Mouse (Mus musculus) limb, embryonic 11.5 days (tissue): ENCODE results near the gene 0610037L13Rik. TPM values are rescaled to one million over a fixed set of nuclear protein-coding genes. Genes with fewer than 3 reads are reported as not detected.

Source experiments
- ATAC-seq: fragments of 200-750 bp; cut with Nextera tagmentation; 2 replicates; pipeline ENCODE4 v1.8.0; 2017; ENCODE audit warnings: low read depth; ENCODE audit not compliant: insufficient number of reproducible peaks, low FRiP score, low TSS enrichment
- DNase-seq: peaks from one replicate; pipeline ENCODE4 v3.0.0-alpha.2; 2015; ENCODE audit warnings: low spot score
- H3K27ac ChIP-seq: fragments of 300-500 bp; sonication (generic); replicated peaks from 2 replicates; pipeline ENCODE4 v1.5.1; 2014; ENCODE audit warnings: low read depth, mild to moderate bottlenecking, low read length
- H3K27me3 ChIP-seq: fragments of 300-500 bp; sonication (generic); 2 replicates; pipeline ENCODE4 v1.6.1; 2014; ENCODE audit warnings: mild to moderate bottlenecking, low read length, mixed read lengths; ENCODE audit not compliant: control insufficient read depth, insufficient read depth
- H3K36me3 ChIP-seq: fragments of 300-500 bp; sonication (generic); 2 replicates; pipeline ENCODE4 v1.6.1; 2014; ENCODE audit warnings: mild to moderate bottlenecking, low read length, moderate library complexity, mixed read lengths; ENCODE audit not compliant: control insufficient read depth, insufficient read depth
- H3K4me1 ChIP-seq: fragments of 300-500 bp; sonication (generic); 2 replicates; pipeline ENCODE4 v1.6.1; 2014; ENCODE audit warnings: low read length, mixed read lengths; ENCODE audit not compliant: control insufficient read depth, insufficient read depth
- H3K4me2 ChIP-seq: fragments of 300-500 bp; sonication (generic); 2 replicates; pipeline ENCODE4 v1.6.1; 2014; ENCODE audit warnings: low read depth, mild to moderate bottlenecking, moderate library complexity; ENCODE audit not compliant: severe bottlenecking
- H3K4me3 ChIP-seq: fragments of 300-500 bp; sonication (generic); 2 replicates; pipeline ENCODE4 v1.5.1; 2014; ENCODE audit warnings: low read depth, low read length
- H3K9ac ChIP-seq: fragments of 300-500 bp; sonication (generic); 2 replicates; pipeline ENCODE4 v1.6.1; 2014; ENCODE audit warnings: mild to moderate bottlenecking, low read length
- H3K9me3 ChIP-seq: fragments of 300-500 bp; sonication (generic); 2 replicates; pipeline ENCODE4 v1.6.1; 2016; ENCODE audit warnings: low read length; ENCODE audit not compliant: control insufficient read depth
- WGBS: fragments of 180-500 bp; shearing (Covaris S2); extraction: QIAGEN DNeasy Blood & Tissue Kit; methylation state at CpG from one replicate; pipeline ENCODE4 v1.1.7; 2014; 5-methylcytosine and 5-hydroxymethylcytosine counted together
- polyA plus RNA-seq: library from polyadenylated mRNA; unstranded; fragments of >200 nt; fragmentation: Nextera tagmentation; extraction: Ambion mirVana; gene quantifications from 2 replicates; pipeline ENCODE4 v1.2.1, GENCODE M21; 2014

0610037L13Rik gene
- polyA plus RNA-seq, 1 experiment from 2014 or later = 130 TPM

DNA sequence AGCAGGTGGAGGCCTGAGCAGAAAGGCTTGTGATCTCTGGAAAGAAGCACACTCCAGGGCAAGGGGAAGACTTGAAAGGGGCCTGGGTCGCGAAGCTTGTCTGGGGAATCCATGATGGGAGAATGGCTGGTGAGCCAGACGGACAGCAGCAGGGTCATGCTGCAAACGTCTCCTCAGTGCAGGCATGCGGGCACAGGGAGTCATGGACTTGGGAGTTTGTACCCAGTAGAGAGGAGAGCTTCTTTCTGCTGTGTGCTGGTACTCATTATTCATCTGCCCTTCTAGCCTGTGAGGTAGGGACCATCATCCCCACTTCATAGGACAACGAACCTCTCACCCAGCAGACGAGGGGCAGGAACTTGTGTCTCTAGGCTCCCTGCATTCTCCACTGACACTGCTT is 35.8 kb upstream of the 0610037L13Rik start:
- no peaks in the 10 kb centered on the region for H3K4me1 ChIP-seq
- DNase-seq = no peak
- WGBS = 89% methylated on average over 7 of the region's 7 CpGs
- no peaks in the 10 kb centered on the region; the same call in 1 of the 2 replicates for H3K36me3 ChIP-seq
- H3K9ac ChIP-seq = no peak overlapping the region
- no peak overlapping the region for H3K4me2 ChIP-seq
- no peaks in the 10 kb centered on the region for H3K27me3 ChIP-seq
- no peak overlapping the region for H3K27ac ChIP-seq
- no peak for ATAC-seq
- no peak overlapping the region for H3K4me3 ChIP-seq
- no peaks in the 10 kb centered on the region for H3K9me3 ChIP-seq

- DNase-seq = no peak
- 80% methylated on average over 11 of the region's 11 CpGs for WGBS
- no peaks in the 10 kb centered on the region for H3K4me1 ChIP-seq
These were observed 32.5 kb upstream of the 0610037L13Rik start for GRCm38 (mm10) chr4:107856958-107857686.

DNA sequence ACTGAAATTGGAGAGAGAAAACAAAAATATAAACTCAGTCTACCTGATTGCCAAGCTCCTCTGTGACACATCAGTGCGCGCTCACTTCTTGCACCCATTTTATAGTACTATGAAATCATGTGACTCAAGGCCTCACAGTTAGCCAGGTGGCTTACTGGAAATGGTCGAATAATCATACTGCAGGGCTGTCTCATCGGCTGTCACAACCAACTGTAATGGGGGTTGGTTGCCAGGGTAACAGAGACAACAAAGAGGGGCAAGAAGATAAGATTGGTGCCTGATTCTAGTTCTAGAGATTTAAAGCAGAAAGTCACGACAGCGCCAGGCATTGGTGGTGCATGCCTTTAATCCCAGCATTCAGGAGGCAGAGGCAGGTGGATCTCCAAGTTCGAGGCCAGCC is 30.6 kb upstream of the 0610037L13Rik start:
- DNase-seq (no peak), ATAC-seq (no peak)
- Histone ChIP-seq H3K9me3 (no peaks in the 10 kb centered on the region), H3K9ac (no peak overlapping the region), H3K4me3 (no peak overlapping the region), H3K27ac (no peak overlapping the region), H3K4me1 (no peaks in the 10 kb centered on the region), H3K27me3 (no peaks in the 10 kb centered on the region), H3K36me3 (no peaks in the 10 kb centered on the region; the same call in 1 of the 2 replicates), H3K4me2 (no peak overlapping the region)
- WGBS = 93% methylated on average over 7 of the region's 7 CpGs

More at GRCm38 (mm10) chr4:107856958-107857686, 32.5 kb upstream of the 0610037L13Rik start:
- H3K36me3 ChIP-seq = no peaks in the 10 kb centered on the region; the same call in 1 of the 2 replicates
- H3K9me3 ChIP-seq = no peaks in the 10 kb centered on the region
- no peak overlapping the region for H3K9ac ChIP-seq
- no peak overlapping the region for H3K4me2 ChIP-seq
- no peak overlapping the region for H3K4me3 ChIP-seq
- no peaks in the 10 kb centered on the region for H3K27me3 ChIP-seq
- no peak overlapping the region for H3K27ac ChIP-seq
- no peak for ATAC-seq

- H3K36me3 ChIP-seq = no peaks in the 10 kb centered on the region
- WGBS = 89% methylated on average over 4 of the region's 4 CpGs
- H3K27ac ChIP-seq = no peak overlapping the region
- H3K9me3 ChIP-seq = no peaks in the 10 kb centered on the region
- no peak overlapping the region for H3K4me3 ChIP-seq
- H3K27me3 ChIP-seq = no peaks in the 10 kb centered on the region
- ATAC-seq = no peak
- DNase-seq = no peak
- H3K4me1 ChIP-seq = no peaks in the 10 kb centered on the region
- no peak overlapping the region for H3K4me2 ChIP-seq
- no peak overlapping the region for H3K9ac ChIP-seq
These were observed 24.7 kb upstream of the 0610037L13Rik start for GRCm38 (mm10) chr4:107864866-107865265.

DNA sequence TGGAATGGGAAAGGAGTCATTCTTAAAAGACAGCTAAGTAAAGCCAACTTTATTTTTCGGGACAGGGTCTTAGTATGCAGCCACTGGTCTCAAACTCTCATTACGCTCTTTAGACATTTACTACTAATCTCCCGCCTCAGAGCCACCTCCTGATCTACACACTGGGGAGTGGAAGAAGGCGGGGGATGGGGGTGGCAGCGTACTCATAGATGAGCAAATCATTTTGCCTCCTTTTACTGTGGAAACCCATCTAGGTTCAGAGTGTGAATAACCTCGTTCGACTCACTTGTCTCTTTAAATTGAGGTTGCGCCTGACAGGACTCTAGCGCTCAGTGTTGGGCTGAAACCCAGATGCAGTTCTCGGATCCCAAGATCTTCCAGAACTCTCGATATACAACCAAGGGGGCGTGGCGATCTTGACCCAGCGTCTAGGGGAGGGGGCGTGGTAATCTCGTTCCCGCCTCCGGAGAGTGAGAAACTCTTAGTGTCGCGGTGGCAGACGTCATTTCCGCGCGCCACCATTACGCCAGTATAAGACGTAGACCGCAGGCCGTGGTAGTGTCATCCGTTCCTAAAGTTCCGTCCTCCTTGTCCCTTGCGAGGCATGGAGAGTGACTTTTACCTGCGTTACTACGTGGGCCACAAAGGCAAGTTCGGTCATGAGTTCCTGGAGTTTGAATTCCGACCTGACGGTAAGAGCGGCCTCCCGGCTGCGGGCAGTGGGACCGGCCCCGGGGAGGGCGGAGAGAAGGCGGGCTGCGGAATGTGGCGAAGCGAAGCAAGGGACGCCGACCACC is 10.2 kb upstream of the 0610037L13Rik start, which contains the start of gene Magoh:
Magoh (plus strand) TSS at position 502 of the 797 bp plus-strand sequence.
- 4% methylated on average over 48 of the region's 48 CpGs for WGBS
- Histone ChIP-seq H3K36me3 (peaks cover 13% of the 10 kb centered on the region), H3K4me1 (0 out of 2 replicates have a peak, but pooled peaks cover 3% of the 10 kb centered on the region), H3K27ac (peak within 1 kb of the TSS; percentile 58; the same call in 1 of the 2 replicates), H3K4me3 (peak within 1 kb of the TSS; percentile 81), H3K4me2 (peak within 1 kb of the TSS; percentile 59), H3K9me3 (no peaks in the 10 kb centered on the region), H3K27me3 (no peaks in the 10 kb centered on the region), H3K9ac (peak within 1 kb of the TSS; percentile 78)
- ATAC-seq (peak; percentile 94), DNase-seq (peak; percentile 99)

DNA sequence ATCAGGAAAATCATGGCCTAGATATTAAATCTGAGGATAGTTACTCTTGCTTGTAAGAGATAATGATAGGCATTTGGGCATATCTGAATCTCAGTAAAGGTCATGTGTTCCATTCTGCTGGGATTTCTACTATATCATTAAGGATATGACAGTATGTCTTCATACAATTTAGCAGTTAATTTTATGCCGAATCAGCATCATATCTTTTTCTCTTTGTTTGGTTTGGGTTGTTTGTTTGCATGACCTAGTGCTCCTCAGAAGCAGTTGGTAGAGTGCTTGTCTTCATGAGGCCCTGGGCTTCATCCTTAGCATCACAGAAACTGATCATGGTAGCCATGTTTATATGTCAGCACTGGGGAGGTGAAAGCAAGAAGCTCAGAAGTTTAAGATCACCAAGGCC is 8.0 kb upstream of the 0610037L13Rik start:
- WGBS = 89% methylated on average over 1 of the region's 1 CpGs
- DNase-seq (no peak), ATAC-seq (no peak)
- Histone ChIP-seq H3K4me3 (no peak overlapping the region), H3K27me3 (no peaks in the 10 kb centered on the region), H3K9me3 (no peaks in the 10 kb centered on the region), H3K4me1 (0 out of 2 replicates have a peak, but pooled peaks cover 3% of the 10 kb centered on the region), H3K27ac (no peak overlapping the region), H3K4me2 (no peak overlapping the region), H3K9ac (no peak overlapping the region), H3K36me3 (peaks cover 24% of the 10 kb centered on the region)

GRCm38 (mm10) chr4:107886371-107886770 is 3.2 kb upstream of the 0610037L13Rik start:
- Histone ChIP-seq H3K4me2 (no peak overlapping the region), H3K27me3 (no peaks in the 10 kb centered on the region), H3K4me1 (no peaks in the 10 kb centered on the region), H3K4me3 (no peak overlapping the region), H3K9me3 (no peaks in the 10 kb centered on the region), H3K9ac (no peak overlapping the region), H3K27ac (no peak overlapping the region), H3K36me3 (peaks cover 24% of the 10 kb centered on the region)
- DNase-seq (no peak), ATAC-seq (no peak)
- WGBS = 81% methylated on average over 7 of the region's 7 CpGs

DNA sequence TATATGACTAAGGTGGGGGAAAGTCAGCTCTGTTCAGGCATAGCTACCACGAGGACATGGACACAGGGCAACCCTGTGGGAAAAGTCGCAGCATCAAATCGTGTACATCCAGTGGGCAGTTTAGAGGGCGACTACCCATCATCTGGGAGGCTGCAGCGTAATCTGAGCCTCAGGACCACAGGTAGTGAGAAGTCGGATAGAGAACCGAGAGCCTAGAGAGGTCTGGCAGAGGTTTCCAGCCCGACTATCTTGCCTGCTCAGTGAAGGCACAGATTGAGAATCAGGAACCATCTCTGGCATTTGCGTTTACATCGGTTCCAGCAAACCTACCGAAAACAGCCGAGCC is 255 bp upstream of the 0610037L13Rik start:
- DNase-seq = no peak
- Histone ChIP-seq H3K4me2 (peak overlapping the region; percentile 60), H3K27ac (no peak overlapping the region), H3K4me3 (peak overlapping the region; percentile 56), H3K4me1 (no peaks in the 10 kb centered on the region), H3K9me3 (no peaks in the 10 kb centered on the region), H3K27me3 (no peaks in the 10 kb centered on the region), H3K36me3 (peaks cover 16% of the 10 kb centered on the region), H3K9ac (peak overlapping the region; percentile 61)
- WGBS = 2% methylated on average over 12 of the region's 12 CpGs
- ATAC-seq = peak; percentile 10; the same call in 1 of the 2 replicates
